Mouse (Mus musculus) liver (tissue): ENCODE measurements at regions not wholly inside any gene's neighbourhood (a gene's known extent, or its start where the extent isn't known, plus 50 kb on each side); places are given as distances from the start of the nearest gene placed in this dataset.

Experiments used
- DNase-seq: peaks from one replicate; pipeline ENCODE4 v3.0.0-alpha.2; 2020; ENCODE audit warnings: mixed read lengths

- no peak for DNase-seq
Measured at GRCm38 (mm10) chr11:111599456-111599855, 533.5 kb downstream of the Kcnj2 start.

GRCm38 (mm10) chr11:111605146-111605545, 539.2 kb downstream of the Kcnj2 start:
- no peak for DNase-seq

GRCm38 (mm10) chr11:111610522-111611015, 544.6 kb downstream of the Kcnj2 start:
- no peak for DNase-seq

- DNase-seq: no peak
Measured at GRCm38 (mm10) chr11:111643603-111644002, 577.6 kb downstream of the Kcnj2 start.

- no peak for DNase-seq
Measured at GRCm38 (mm10) chr11:111652882-111653281, 586.9 kb downstream of the Kcnj2 start.

- DNase-seq: no peak
Measured at GRCm38 (mm10) chr11:111657778-111658177, 591.8 kb downstream of the Kcnj2 start.

GRCm38 (mm10) chr11:111658362-111659309, 592.7 kb downstream of the Kcnj2 start:
- no peak for DNase-seq

GRCm38 (mm10) chr11:111663269-111663668, 597.3 kb downstream of the Kcnj2 start:
- no peak for DNase-seq

- no peak for DNase-seq
Measured at GRCm38 (mm10) chr11:111666336-111666735, 600.4 kb downstream of the Kcnj2 start.

GRCm38 (mm10) chr11:111671865-111672264, 605.9 kb downstream of the Kcnj2 start:
- DNase-seq: no peak

GRCm38 (mm10) chr11:111675673-111676072, 609.7 kb downstream of the Kcnj2 start:
- DNase-seq: no peak

- DNase-seq: no peak
Measured at GRCm38 (mm10) chr11:111682341-111682740, 616.4 kb downstream of the Kcnj2 start.

- DNase-seq: no peak
Measured at GRCm38 (mm10) chr11:111683909-111684308, 617.9 kb downstream of the Kcnj2 start.

- peak; percentile 69 for DNase-seq
Measured at GRCm38 (mm10) chr11:111687769-111688168, 621.8 kb downstream of the Kcnj2 start.

- no peak for DNase-seq
Measured at GRCm38 (mm10) chr11:111688186-111688860, 622.4 kb downstream of the Kcnj2 start.

GRCm38 (mm10) chr11:111689899-111690298, 623.9 kb downstream of the Kcnj2 start:
- no peak for DNase-seq

- DNase-seq: no peak
Measured at GRCm38 (mm10) chr11:111691512-111691911, 625.5 kb downstream of the Kcnj2 start.

- no peak for DNase-seq
Measured at GRCm38 (mm10) chr11:111696668-111697067, 630.7 kb downstream of the Kcnj2 start.

GRCm38 (mm10) chr11:111699862-111700261, 633.9 kb downstream of the Kcnj2 start:
- DNase-seq: no peak

- no peak for DNase-seq
Measured at GRCm38 (mm10) chr11:111706882-111707281, 640.9 kb downstream of the Kcnj2 start.

GRCm38 (mm10) chr11:111715401-111715800, 649.4 kb downstream of the Kcnj2 start:
- no peak for DNase-seq

GRCm38 (mm10) chr11:111722276-111722675, 656.3 kb downstream of the Kcnj2 start:
- DNase-seq: no peak

- DNase-seq: no peak
Measured at GRCm38 (mm10) chr11:111728148-111728547, 662.2 kb downstream of the Kcnj2 start.

- DNase-seq: no peak
Measured at GRCm38 (mm10) chr11:111732096-111732495, 666.1 kb downstream of the Kcnj2 start.
